Mouse (Mus musculus) leukemia stem cell, adult 10-12 weeks (primary cell): ENCODE data around the gene Snapc2. TPM values are rescaled to one million over a fixed set of nuclear protein-coding genes. Genes with fewer than 3 reads are reported as not detected.

Experiments
- polyA plus RNA-seq: library from polyadenylated mRNA; stranded (reverse); fragments of >175 nt; gene quantifications from 2 replicates; pipeline ENCODE4 v1.2.3, GENCODE M21; 2012; ENCODE audit warnings: low replicate concordance

Snapc2 gene
- 50.7 and 77.7 TPM in 2 replicates for polyA plus RNA-seq

GRCm38 (mm10) chr8:4252934-4253841 is at the start of gene Snapc2:
TSS of gene Snapc2 (plus strand) at chr8:4253080.

GRCm38 (mm10) chr8:4216791-4217621 is 35.9 kb upstream of the Snapc2 start, which contains the start of gene Prr36:
TSS of gene Prr36 (minus strand) at chr8:4217459.

GRCm38 (mm10) chr8:4226739-4227347 is 26.0 kb upstream of the Snapc2 start, which contains the start of gene Lrrc8e:
TSS of gene Lrrc8e (plus strand) at chr8:4226827.

GRCm38 (mm10) chr8:4238434-4239192 is 14.3 kb upstream of the Snapc2 start, which contains the start of the genes Map2k7 and Gm49320:
TSS of gene Map2k7 (plus strand) at chr8:4238740.
TSS of gene Gm49320 (plus strand) at chr8:4238865.

GRCm38 (mm10) chr8:4247951-4248540 is 4.8 kb upstream of the Snapc2 start, which contains the start of gene Tgfbr3l:
TSS of gene Tgfbr3l (plus strand) at chr8:4248214.

GRCm38 (mm10) chr8:4259125-4259804 is 6.4 kb downstream of the Snapc2 start, which contains the start of gene Ctxn1:
TSS of gene Ctxn1 (minus strand) at chr8:4259274.

GRCm38 (mm10) chr8:4275275-4276110 is 22.6 kb downstream of the Snapc2 start, which contains the start of gene Timm44:
TSS of gene Timm44 (minus strand) at chr8:4275913.

Other genes starting within 250 kb of the Snapc2 start
- gene Cd209f, start 147.2 kb upstream of the Snapc2 start, polyA plus RNA-seq = not detected in 2 replicates
- gene Cd209g, start 119.0 kb upstream of the Snapc2 start, polyA plus RNA-seq = not detected in 2 replicates
- gene Evi5l, start 86.5 kb upstream of the Snapc2 start, polyA plus RNA-seq = 4.8 and 11.4 TPM in 2 replicates
- 0.11 and 0.14 TPM in 2 replicates for gene Prr36, start 35.6 kb upstream of the Snapc2 start, polyA plus RNA-seq
- gene Lrrc8e, start 26.3 kb upstream of the Snapc2 start, polyA plus RNA-seq = 0.43 TPM in 1 of 2 replicates, not detected in the other
- gene Map2k7, start 14.3 kb upstream of the Snapc2 start, polyA plus RNA-seq = 181 and 201 TPM in 2 replicates
- gene Gm49320, start 14.2 kb upstream of the Snapc2 start, polyA plus RNA-seq = 1.9 and 10.4 TPM in 2 replicates
- 29.8 and 37.7 TPM in 2 replicates for gene Tgfbr3l, start 4.9 kb upstream of the Snapc2 start, polyA plus RNA-seq
- gene Ctxn1, start 6.2 kb downstream of the Snapc2 start, polyA plus RNA-seq = 1.4 and 2.2 TPM in 2 replicates
- gene Timm44, start 22.8 kb downstream of the Snapc2 start, polyA plus RNA-seq = 47.7 and 54.9 TPM in 2 replicates
- gene Ccl25, start 72.1 kb downstream of the Snapc2 start, polyA plus RNA-seq = 1.2 and 2.2 TPM in 2 replicates
- gene Elavl1, start 72.3 kb downstream of the Snapc2 start, polyA plus RNA-seq = 35.7 and 60.1 TPM in 2 replicates
- gene Cers4, start 239.9 kb downstream of the Snapc2 start, polyA plus RNA-seq = 0.03 and 0.57 TPM in 2 replicates